Mouse (Mus musculus) olfactory bulb, adult 2 months (tissue): ENCODE results near the gene Tmem238l. TPM values are rescaled to one million over a fixed set of nuclear protein-coding genes. Genes with fewer than 3 reads are reported as not detected.

Source experiments
- H3K27ac ChIP-seq: fragments of 200-500 bp; 2 replicates; pipeline ENCODE4 v1.5.1; 2012; ENCODE audit warnings: low read depth, low read length; ENCODE audit not compliant: insufficient read depth
- H3K4me1 ChIP-seq: fragments of 200-500 bp; 2 replicates; pipeline ENCODE4 v1.6.1; 2012; ENCODE audit warnings: low read length; ENCODE audit not compliant: control insufficient read depth, insufficient read depth
- H3K4me3 ChIP-seq: fragments of 200-500 bp; 2 replicates; pipeline ENCODE4 v1.5.1; 2012; ENCODE audit warnings: mild to moderate bottlenecking, low read depth, low read length, moderate library complexity; ENCODE audit not compliant: insufficient read depth
- CTCF ChIP-seq: fragments of 200-500 bp; IDR thresholded peaks from 2 replicates; pipeline ENCODE4 v1.5.1; 2012; ENCODE audit warnings: low read depth, mild to moderate bottlenecking, low read length, moderate library complexity; ENCODE audit not compliant: insufficient read depth
- POLR2A ChIP-seq: fragments of 200-500 bp; IDR thresholded peaks from 2 replicates; pipeline ENCODE4 v1.6.1; 2012; ENCODE audit warnings: mild to moderate bottlenecking, low read depth, low read length, moderate library complexity; ENCODE audit not compliant: insufficient read depth
- WGBS: fragments of 180-500 bp; shearing (Covaris S2); methylation state at CpG from one replicate; pipeline ENCODE4 v1.1.7; 2018; 5-methylcytosine and 5-hydroxymethylcytosine counted together
- polyA plus RNA-seq: library from polyadenylated mRNA; stranded (reverse); fragments of >200 nt; gene quantifications from 2 replicates; pipeline ENCODE4 v1.2.4, GENCODE M21; 2012; ENCODE audit warnings: low replicate concordance; ENCODE audit not compliant: missing spikeins, insufficient read depth, insufficient read length

Gene Tmem238l
- polyA plus RNA-seq, 1 experiment: not detected

- H3K4me1 ChIP-seq: no peaks in the 10 kb centered on the region
- H3K27ac ChIP-seq: no peak overlapping the region
- WGBS: 43% methylated on average over 7 of the region's 7 CpGs
- H3K4me3 ChIP-seq: no peak overlapping the region
- TF ChIP-seq POLR2A (no peak), CTCF (no peak)
Observed at GRCm38 (mm10) chr11:66966500-66967116, 10.2 kb downstream of the Tmem238l start.

GRCm38 (mm10) chr11:66968575-66968974, 12.1 kb downstream of the Tmem238l start:
- TF ChIP-seq CTCF (no peak), POLR2A (no peak)
- WGBS: 84% methylated on average over 1 of the region's 1 CpGs
- H3K27ac ChIP-seq: no peak overlapping the region
- H3K4me3 ChIP-seq: no peak overlapping the region
- H3K4me1 ChIP-seq: no peaks in the 10 kb centered on the region

- TF ChIP-seq POLR2A (no peak), CTCF (no peak)
- no peaks in the 10 kb centered on the region for H3K4me1 ChIP-seq
- WGBS: 89% methylated on average over 3 of the region's 3 CpGs
- no peak overlapping the region for H3K27ac ChIP-seq
- H3K4me3 ChIP-seq: no peak overlapping the region
Observed at GRCm38 (mm10) chr11:66973507-66973906, 17.1 kb downstream of the Tmem238l start.

- WGBS: 92% methylated on average over 7 of the region's 7 CpGs
- Histone ChIP-seq H3K4me1 (no peaks in the 10 kb centered on the region), H3K4me3 (no peak overlapping the region), H3K27ac (no peak overlapping the region)
- TF ChIP-seq CTCF: no peak
- no peak for TF ChIP-seq POLR2A
Observed at GRCm38 (mm10) chr11:66975606-66976330, 19.3 kb downstream of the Tmem238l start.

GRCm38 (mm10) chr11:66981336-66982115, 25.1 kb downstream of the Tmem238l start:
- Histone ChIP-seq H3K27ac (no peak overlapping the region), H3K4me1 (peaks cover 4% of the 10 kb centered on the region; the same call in 1 of the 2 replicates), H3K4me3 (no peak overlapping the region)
- 74% methylated on average over 15 of the region's 15 CpGs for WGBS
- TF ChIP-seq POLR2A: no peak
- no peak for TF ChIP-seq CTCF

- Histone ChIP-seq H3K4me3 (no peak overlapping the region), H3K4me1 (peaks cover 4% of the 10 kb centered on the region; the same call in 1 of the 2 replicates), H3K27ac (no peak overlapping the region)
- TF ChIP-seq POLR2A (no peak), CTCF (no peak)
- WGBS: 65% methylated on average over 6 of the region's 6 CpGs
Observed at GRCm38 (mm10) chr11:66982794-66983193, 26.4 kb downstream of the Tmem238l start.

- no peak overlapping the region for H3K4me3 ChIP-seq
- peaks cover 4% of the 10 kb centered on the region; the same call in 1 of the 2 replicates for H3K4me1 ChIP-seq
- TF ChIP-seq POLR2A (no peak), CTCF (no peak)
- H3K27ac ChIP-seq: no peak overlapping the region
- WGBS: 84% methylated on average over 11 of the region's 11 CpGs
Observed at GRCm38 (mm10) chr11:66983422-66984164, 27.2 kb downstream of the Tmem238l start.

- Histone ChIP-seq H3K4me3 (peak overlapping the region; percentile 29), H3K27ac (no peak overlapping the region)
Observed at GRCm38 (mm10) chr11:66984165-66985135, 28.0 kb downstream of the Tmem238l start.

More at GRCm38 (mm10) chr11:66984165-66985135, 28.0 kb downstream of the Tmem238l start:
- WGBS: 8% methylated on average over 28 of the region's 28 CpGs
- H3K4me1 ChIP-seq: peaks cover 4% of the 10 kb centered on the region; the same call in 1 of the 2 replicates
- TF ChIP-seq POLR2A (no peak), CTCF (peak; percentile 77)
